Mouse (Mus musculus): ENCODE results near the gene Gm10024.
"Not testable (repeated sequence)": the region's sequence is repeated elsewhere in the genome, so short reads cannot be mapped to it uniquely, and the experiment has no call there.

The Gm10024 gene

DNA sequence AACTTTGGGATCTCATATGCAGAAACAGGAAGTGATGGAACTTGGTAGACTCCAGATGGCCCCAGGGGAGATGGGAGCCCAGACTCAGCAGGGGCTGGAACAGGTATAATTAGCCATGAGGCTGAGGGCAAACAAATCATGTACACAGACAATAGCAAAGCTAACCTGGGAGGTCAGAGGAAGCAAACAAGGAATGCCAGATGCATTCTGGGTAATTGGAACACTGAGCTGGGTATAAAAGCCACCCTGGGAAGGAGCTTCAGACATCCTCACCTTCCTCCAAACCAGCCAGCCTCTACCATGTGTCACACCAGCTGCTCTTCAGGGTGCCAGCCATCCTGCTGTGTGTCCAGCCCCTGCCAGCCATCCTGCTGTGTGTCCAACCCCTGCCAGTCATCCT, at the start of gene Gm10024:
Gm10024 (plus strand) TSS at position 301 of the 400 bp plus-strand sequence.
- DNase-seq (ENCODE audit: low read depth in 1 of 2, low spot score in 2 of 2): not testable (repeated sequence)

- DNase-seq (ENCODE audit: low read depth in 1 of 2, low spot score in 2 of 2): no peak
Measured at GRCm38 (mm10) chr10:77663949-77664665, 47.1 kb upstream of the Gm10024 start.

DNA sequence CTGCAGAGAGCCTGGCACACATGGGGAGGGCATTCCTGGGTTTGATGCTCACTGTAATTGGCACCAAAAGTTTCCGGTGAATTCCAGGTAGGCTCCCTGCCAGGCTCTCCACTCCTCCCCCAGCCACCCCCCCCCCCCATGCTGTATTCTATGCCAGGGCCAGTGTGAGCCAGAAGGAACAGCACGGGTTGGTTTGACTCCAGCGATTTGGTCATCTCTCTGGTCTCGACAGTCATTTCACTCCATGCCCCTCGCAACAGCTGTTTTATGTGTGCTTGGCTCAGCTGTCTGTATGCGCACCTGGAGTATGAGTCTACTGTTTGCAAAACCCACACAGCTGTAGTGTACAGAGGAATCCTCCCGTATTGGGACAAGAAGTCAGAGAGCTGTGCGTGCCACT, 44.9 kb upstream of the Gm10024 start:
- no peak for DNase-seq (ENCODE audit: low read depth in 1 of 2, low spot score in 2 of 2)

- DNase-seq (ENCODE audit: low read depth in 1 of 2, low spot score in 2 of 2): no peak
Measured at GRCm38 (mm10) chr10:77667402-77667801, 43.9 kb upstream of the Gm10024 start.

GRCm38 (mm10) chr10:77670710-77671109, 40.5 kb upstream of the Gm10024 start:
- DNase-seq (ENCODE audit: low read depth in 1 of 2, low spot score in 2 of 2): no peak

DNA sequence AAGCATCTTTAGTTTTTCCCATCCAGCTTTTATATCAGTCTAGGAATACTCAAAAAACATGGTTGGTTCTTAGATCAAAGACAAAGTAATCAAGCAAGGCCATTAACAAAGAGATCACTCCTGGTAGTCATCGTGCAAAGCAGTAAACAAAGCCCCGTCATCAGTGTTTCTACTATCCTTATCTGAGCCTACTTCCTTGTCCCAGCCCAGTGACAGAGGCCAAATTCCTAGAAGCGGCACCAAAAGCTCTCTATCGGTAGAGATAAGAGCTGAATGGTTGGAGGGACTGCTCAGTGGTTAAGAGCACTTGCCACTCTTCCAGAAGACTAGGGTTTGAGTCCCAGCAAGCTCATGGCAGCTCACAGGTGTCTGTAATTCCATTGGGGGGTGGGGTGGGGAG, 39.7 kb upstream of the Gm10024 start:
- no peak for DNase-seq (ENCODE audit: low read depth in 1 of 2, low spot score in 2 of 2)

DNA sequence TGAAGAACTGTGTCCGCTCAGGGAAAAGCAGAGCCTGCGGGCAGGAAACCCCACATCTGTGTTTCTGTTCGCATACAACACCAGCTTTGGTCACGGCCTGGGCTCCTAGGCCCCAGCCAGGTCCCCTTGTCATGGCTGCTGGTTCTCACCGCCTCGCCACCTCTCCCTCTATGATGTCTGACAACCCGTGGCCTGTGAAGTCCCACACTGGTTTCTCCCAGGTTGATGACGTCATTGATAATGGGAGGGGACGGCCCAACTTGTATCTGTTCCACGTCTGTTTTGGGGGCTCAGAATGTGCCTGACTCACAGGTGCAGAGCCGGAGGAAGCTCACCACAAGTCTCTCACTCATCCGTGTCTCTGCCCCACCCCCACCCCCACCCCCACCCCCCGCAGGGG, 37.5 kb upstream of the Gm10024 start:
- DNase-seq (ENCODE audit: low read depth in 1 of 2, low spot score in 2 of 2): no peak

GRCm38 (mm10) chr10:77677562-77677961, 33.7 kb upstream of the Gm10024 start:
- no peak for DNase-seq (ENCODE audit: low read depth in 1 of 2, low spot score in 2 of 2)

- DNase-seq (ENCODE audit: low read depth in 1 of 2, low spot score in 2 of 2): no peak
Measured at GRCm38 (mm10) chr10:77682994-77683393, 28.3 kb upstream of the Gm10024 start.

DNA sequence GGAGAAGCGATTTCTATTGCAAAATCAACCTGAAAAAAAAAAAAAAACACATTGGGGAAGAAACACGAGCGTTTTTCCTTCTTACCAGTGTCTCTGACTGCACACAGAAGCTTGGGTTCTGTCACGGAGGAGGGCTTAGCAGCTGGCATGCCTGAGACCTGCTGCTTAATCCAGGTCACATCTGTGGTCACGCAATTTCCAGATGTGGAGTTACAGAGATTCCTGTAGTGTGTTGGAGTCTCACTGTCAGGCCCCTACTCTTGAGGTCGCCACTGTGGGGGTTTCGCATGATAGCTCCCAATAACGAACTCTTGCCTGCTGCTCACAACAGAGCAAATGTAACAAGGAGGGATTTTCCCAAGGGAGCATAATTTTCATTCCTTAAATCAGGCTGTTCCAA, 27.1 kb upstream of the Gm10024 start:
- no peak for DNase-seq (ENCODE audit: low read depth in 1 of 2, low spot score in 2 of 2)

GRCm38 (mm10) chr10:77685895-77686664, 25.2 kb upstream of the Gm10024 start, which contains the start of gene Tspear:
Gene Tspear (plus strand): TSS chr10:77686569.
- DNase-seq (ENCODE audit: low read depth in 1 of 2, low spot score in 2 of 2): no peak

- DNase-seq (ENCODE audit: low read depth in 1 of 2, low spot score in 2 of 2): no peak
Measured at GRCm38 (mm10) chr10:77687021-77687420, 24.2 kb upstream of the Gm10024 start.

DNA sequence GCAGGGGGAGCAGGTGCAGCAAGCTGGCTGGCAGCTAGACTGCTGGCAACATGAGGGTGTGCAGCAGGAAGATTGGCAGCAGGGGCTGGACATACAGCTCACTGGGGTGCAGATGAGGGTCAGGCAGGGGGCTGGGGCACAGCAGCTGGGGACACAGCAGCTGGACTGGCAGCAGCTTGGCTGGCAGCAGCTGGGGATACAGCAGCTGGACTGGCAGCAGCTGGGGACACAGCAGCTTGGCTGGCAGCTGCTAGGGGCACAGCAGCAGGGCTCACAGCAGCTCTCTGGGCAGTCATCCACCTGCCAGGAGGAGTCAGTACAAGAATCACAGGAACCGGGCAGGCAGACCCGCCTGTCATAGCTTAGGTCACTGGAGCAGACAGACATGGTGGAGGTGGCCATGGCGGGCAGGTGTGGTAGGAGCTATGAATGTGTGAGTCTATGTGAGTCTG, 20.9 kb upstream of the Gm10024 start, which contains the start of gene Gm19402:
Gm19402 (minus strand) TSS at position 402 of the 452 bp plus-strand sequence.
- DNase-seq (ENCODE audit: low read depth in 1 of 2, low spot score in 2 of 2): not testable (repeated sequence)

- DNase-seq (ENCODE audit: low read depth in 1 of 2, low spot score in 2 of 2): no peak
Measured at GRCm38 (mm10) chr10:77697133-77697532, 14.1 kb upstream of the Gm10024 start, which contains the start of gene Gm9508. Gene Gm9508 (minus strand): TSS chr10:77697233.

- no peak for DNase-seq (ENCODE audit: low read depth in 1 of 2, low spot score in 2 of 2)
Measured at GRCm38 (mm10) chr10:77706326-77706725, 4.9 kb upstream of the Gm10024 start, which contains the start of gene Gm10272. Gene Gm10272 (plus strand): TSS chr10:77706626.

DNA sequence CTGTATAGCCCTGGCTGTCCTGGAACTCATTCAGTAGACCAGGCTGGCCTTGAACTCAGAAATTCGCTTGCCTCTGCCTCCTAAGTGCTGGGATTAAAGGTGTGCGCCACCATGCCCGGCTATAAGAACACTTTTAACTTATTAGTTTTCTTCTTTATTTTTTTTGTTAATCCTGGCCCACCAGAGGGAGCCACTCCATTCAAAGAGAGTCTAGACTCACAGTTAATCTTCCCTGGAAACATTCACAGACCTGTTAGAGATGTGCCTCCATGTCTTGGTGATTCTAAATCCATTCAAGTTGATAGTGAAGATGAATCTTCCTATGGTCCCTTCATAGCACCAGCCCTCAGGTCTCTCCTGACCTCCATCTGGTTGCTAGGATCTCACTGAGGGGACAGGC, 1.4 kb upstream of the Gm10024 start:
- no peak for DNase-seq (ENCODE audit: low read depth in 1 of 2, low spot score in 2 of 2)

GRCm38 (mm10) chr10:77713734-77714133, 2.5 kb downstream of the Gm10024 start:
- no peak for DNase-seq (ENCODE audit: low read depth in 1 of 2, low spot score in 2 of 2)

DNA sequence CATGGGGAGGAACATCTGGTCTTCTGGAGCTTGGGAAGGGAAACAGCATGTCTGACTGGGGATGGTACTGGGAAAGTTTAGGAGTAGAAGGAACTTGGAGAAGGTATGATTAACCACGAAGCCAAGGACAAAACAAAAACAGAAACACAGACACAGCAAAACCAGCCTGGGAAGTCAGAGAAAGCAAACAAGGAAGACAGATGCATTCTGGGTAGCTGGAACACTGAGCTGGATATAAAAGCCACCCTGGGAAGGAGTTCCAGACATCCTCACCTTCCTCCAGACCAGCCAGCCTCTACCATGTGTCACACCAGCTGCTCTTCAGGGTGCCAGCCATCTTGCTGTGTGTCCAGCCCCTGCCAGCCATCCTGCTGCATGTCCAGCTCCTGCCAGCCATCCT, 4.2 kb downstream of the Gm10024 start, which contains the start of gene Gm10142:
Gm10142 (plus strand) TSS at position 301 of the 400 bp plus-strand sequence.
- DNase-seq (ENCODE audit: low read depth in 1 of 2, low spot score in 2 of 2): no peak

- DNase-seq (ENCODE audit: low read depth in 1 of 2, low spot score in 2 of 2): not testable (repeated sequence)
Measured at GRCm38 (mm10) chr10:77720299-77720698, 9.0 kb downstream of the Gm10024 start, which contains the start of gene Krtap12-1. Gene Krtap12-1 (plus strand): TSS chr10:77720599.

DNA sequence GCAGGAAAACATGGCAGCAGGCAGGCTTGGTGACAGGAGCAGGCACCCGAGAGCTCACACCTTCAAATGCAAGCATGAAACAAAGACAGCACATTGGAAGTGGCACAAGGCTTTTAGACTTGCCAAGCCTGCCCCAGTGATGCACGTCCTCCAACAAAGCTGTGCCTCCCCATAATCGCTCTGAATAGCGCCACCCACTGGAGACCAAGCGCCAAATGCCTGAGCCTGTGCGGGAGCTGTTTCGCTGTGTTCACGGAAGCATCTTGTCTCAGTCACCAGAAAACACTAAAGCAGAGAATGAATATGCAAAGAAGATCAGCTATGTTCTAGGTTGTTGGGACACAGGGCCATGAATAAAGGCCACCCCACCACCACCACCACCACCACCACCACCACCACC, 13.6 kb downstream of the Gm10024 start:
- DNase-seq (ENCODE audit: low read depth in 1 of 2, low spot score in 2 of 2): no peak

GRCm38 (mm10) chr10:77726186-77726585, 14.9 kb downstream of the Gm10024 start, which contains the start of gene Gm10100:
Gene Gm10100 (plus strand): TSS chr10:77726486.
- no peak for DNase-seq (ENCODE audit: low read depth in 1 of 2, low spot score in 2 of 2)

DNA sequence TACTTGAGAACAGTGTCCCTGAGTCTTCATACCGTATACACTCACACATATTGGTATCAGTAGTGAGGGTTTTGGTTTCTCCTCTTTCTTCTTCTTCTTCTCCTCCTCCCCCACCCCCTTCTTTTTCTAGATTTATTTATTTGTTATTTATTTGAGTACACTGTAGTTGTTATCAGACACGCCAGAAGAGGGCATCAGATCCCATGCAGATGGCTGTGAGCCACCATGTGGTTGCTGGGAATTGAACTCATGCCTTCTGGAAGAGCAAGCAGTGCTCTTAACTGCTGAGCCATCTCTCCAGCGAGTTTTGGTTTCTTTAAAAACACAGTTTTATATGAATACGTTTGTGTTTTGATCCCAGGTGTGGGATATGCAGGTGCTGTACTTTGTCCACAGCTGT, 17.0 kb downstream of the Gm10024 start:
- DNase-seq (ENCODE audit: low read depth in 1 of 2, low spot score in 2 of 2): no peak

Measured in monocyte, adult 2 months (primary cell).